Mouse (Mus musculus): ENCODE data around the gene Cyba. TPM values are rescaled to one million over a fixed set of nuclear protein-coding genes. Genes with fewer than 3 reads are reported as not detected.

The Cyba gene
- polyA plus RNA-seq, 1 experiment from 2014 or later: 51.4 TPM

GRCm38 (mm10) chr8:122430646-122431045 lies 2.1 kb downstream of the Cyba start:
- WGBS: 81% methylated on average over 3 of the region's 3 CpGs
- H3K36me3 ChIP-seq: peaks cover 26% of the 10 kb centered on the region
- H3K4me1 ChIP-seq (replicated peaks): peaks cover 19% of the 10 kb centered on the region
- no peak overlapping the region for H3K4me3 ChIP-seq
- no peak overlapping the region for H3K9ac ChIP-seq
- H3K4me2 ChIP-seq: no peak overlapping the region
- no peak for ATAC-seq (ENCODE audit: low read depth)
- H3K9me3 ChIP-seq: no peaks in the 10 kb centered on the region
- H3K27ac ChIP-seq (replicated peaks): no peak overlapping the region
- no peaks in the 10 kb centered on the region; the same call in 1 of the 2 replicates for H3K27me3 ChIP-seq

GRCm38 (mm10) chr8:122430058-122430636 lies 2.6 kb downstream of the Cyba start:
- Histone ChIP-seq H3K27ac (replicated peaks) (no peak overlapping the region), H3K9me3 (no peaks in the 10 kb centered on the region), H3K9ac (no peak overlapping the region), H3K4me2 (no peak overlapping the region), H3K4me1 (replicated peaks) (peaks cover 19% of the 10 kb centered on the region), H3K36me3 (peaks cover 21% of the 10 kb centered on the region), H3K27me3 (no peaks in the 10 kb centered on the region; the same call in 1 of the 2 replicates), H3K4me3 (no peak overlapping the region)
- WGBS: 85% methylated on average over 10 of the region's 10 CpGs
- no peak for ATAC-seq (ENCODE audit: low read depth)

GRCm38 (mm10) chr8:122428163-122428562 lies 4.6 kb downstream of the Cyba start:
- Histone ChIP-seq H3K27me3 (no peaks in the 10 kb centered on the region), H3K9me3 (no peaks in the 10 kb centered on the region), H3K9ac (no peak overlapping the region), H3K4me1 (replicated peaks) (peaks cover 18% of the 10 kb centered on the region), H3K36me3 (peaks cover 2% of the 10 kb centered on the region; the same call in 1 of the 2 replicates), H3K27ac (replicated peaks) (no peak overlapping the region), H3K4me2 (no peak overlapping the region), H3K4me3 (no peak overlapping the region)
- 88% methylated on average over 9 of the region's 9 CpGs for WGBS
- ATAC-seq (ENCODE audit: low read depth): no peak

GRCm38 (mm10) chr8:122427607-122428006 lies 5.1 kb downstream of the Cyba start:
- WGBS: 89% methylated on average over 7 of the region's 7 CpGs
- Histone ChIP-seq H3K27me3 (no peaks in the 10 kb centered on the region), H3K4me2 (no peak overlapping the region), H3K4me1 (replicated peaks) (peaks cover 12% of the 10 kb centered on the region), H3K36me3 (no peaks in the 10 kb centered on the region), H3K9ac (no peak overlapping the region), H3K27ac (replicated peaks) (no peak overlapping the region), H3K9me3 (no peaks in the 10 kb centered on the region), H3K4me3 (no peak overlapping the region)
- ATAC-seq (ENCODE audit: low read depth): no peak

- H3K4me3 ChIP-seq: no peak overlapping the region
- H3K4me2 ChIP-seq: no peak overlapping the region
- no peaks in the 10 kb centered on the region for H3K27me3 ChIP-seq
- ATAC-seq (ENCODE audit: low read depth): no peak
- 81% methylated on average over 9 of the region's 9 CpGs for WGBS
- H3K4me1 ChIP-seq (replicated peaks): no peaks in the 10 kb centered on the region
- no peak overlapping the region for H3K27ac ChIP-seq (replicated peaks)
- H3K9me3 ChIP-seq: no peaks in the 10 kb centered on the region
- no peaks in the 10 kb centered on the region for H3K36me3 ChIP-seq
- no peak overlapping the region for H3K9ac ChIP-seq
Measured at GRCm38 (mm10) chr8:122426145-122426544, 6.6 kb downstream of the Cyba start.

- Histone ChIP-seq H3K4me2 (no peak overlapping the region), H3K9ac (no peak overlapping the region)
- 62% methylated on average over 5 of the region's 5 CpGs for WGBS
Measured at GRCm38 (mm10) chr8:122423659-122424058, 9.1 kb downstream of the Cyba start.

GRCm38 (mm10) chr8:122423217-122423616 lies 9.5 kb downstream of the Cyba start:
- no peaks in the 10 kb centered on the region for H3K4me1 ChIP-seq (replicated peaks)
- no peak overlapping the region for H3K27ac ChIP-seq (replicated peaks)
- WGBS: 84% methylated on average over 24 of the region's 24 CpGs
- H3K4me3 ChIP-seq: no peak overlapping the region
- no peak for ATAC-seq (ENCODE audit: low read depth)
- peaks cover 10% of the 10 kb centered on the region for H3K36me3 ChIP-seq
- no peak overlapping the region for H3K4me2 ChIP-seq
- H3K27me3 ChIP-seq: no peaks in the 10 kb centered on the region
- H3K9me3 ChIP-seq: no peaks in the 10 kb centered on the region
- no peak overlapping the region for H3K9ac ChIP-seq

More at GRCm38 (mm10) chr8:122423659-122424058, 9.1 kb downstream of the Cyba start:
- H3K27ac ChIP-seq (replicated peaks): no peak overlapping the region
- H3K4me1 ChIP-seq (replicated peaks): no peaks in the 10 kb centered on the region
- H3K27me3 ChIP-seq: no peaks in the 10 kb centered on the region
- no peaks in the 10 kb centered on the region for H3K9me3 ChIP-seq
- ATAC-seq (ENCODE audit: low read depth): no peak
- no peak overlapping the region for H3K4me3 ChIP-seq
- H3K36me3 ChIP-seq: peaks cover 6% of the 10 kb centered on the region

- Histone ChIP-seq H3K9me3 (no peaks in the 10 kb centered on the region), H3K4me2 (no peak within 1 kb of the TSS), H3K4me3 (no peak within 1 kb of the TSS), H3K27ac (replicated peaks) (no peak within 1 kb of the TSS), H3K27me3 (no peaks in the 10 kb centered on the region), H3K36me3 (peaks cover 25% of the 10 kb centered on the region), H3K9ac (no peak within 1 kb of the TSS), H3K4me1 (replicated peaks) (no peaks in the 10 kb centered on the region)
- ATAC-seq (ENCODE audit: low read depth): no peak
- 88% methylated on average over 14 of the region's 14 CpGs for WGBS
Measured at GRCm38 (mm10) chr8:122421376-122422070, 11.2 kb downstream of the Cyba start, which contains the start of gene Il17c. TSS of gene Il17c (plus strand) at chr8:122422020.

GRCm38 (mm10) chr8:122419881-122420555 lies 12.7 kb downstream of the Cyba start:
- Histone ChIP-seq H3K36me3 (peaks cover 40% of the 10 kb centered on the region), H3K9ac (no peak overlapping the region), H3K4me1 (replicated peaks) (no peaks in the 10 kb centered on the region), H3K4me3 (no peak overlapping the region), H3K27ac (replicated peaks) (no peak overlapping the region), H3K9me3 (no peaks in the 10 kb centered on the region), H3K27me3 (no peaks in the 10 kb centered on the region), H3K4me2 (no peak overlapping the region)
- 72% methylated on average over 9 of the region's 9 CpGs for WGBS
- ATAC-seq (ENCODE audit: low read depth): no peak

- ATAC-seq (ENCODE audit: low read depth): no peak
- WGBS: 89% methylated on average over 6 of the region's 6 CpGs
- H3K36me3 ChIP-seq: peaks cover 85% of the 10 kb centered on the region
Measured at GRCm38 (mm10) chr8:122415554-122415953, 17.2 kb downstream of the Cyba start.

GRCm38 (mm10) chr8:122414311-122414710 lies 18.4 kb downstream of the Cyba start:
- Histone ChIP-seq H3K27ac (replicated peaks) (no peak overlapping the region), H3K4me2 (no peak overlapping the region), H3K36me3 (peaks cover 97% of the 10 kb centered on the region), H3K9ac (no peak overlapping the region), H3K4me3 (no peak overlapping the region), H3K9me3 (no peaks in the 10 kb centered on the region), H3K4me1 (replicated peaks) (no peaks in the 10 kb centered on the region), H3K27me3 (no peaks in the 10 kb centered on the region)
- WGBS: 85% methylated on average over 9 of the region's 9 CpGs
- no peak for ATAC-seq (ENCODE audit: low read depth)

More at GRCm38 (mm10) chr8:122415554-122415953, 17.2 kb downstream of the Cyba start:
- Histone ChIP-seq H3K27ac (replicated peaks) (no peak overlapping the region), H3K4me2 (no peak overlapping the region), H3K9ac (no peak overlapping the region), H3K9me3 (no peaks in the 10 kb centered on the region), H3K4me1 (replicated peaks) (no peaks in the 10 kb centered on the region), H3K27me3 (no peaks in the 10 kb centered on the region), H3K4me3 (no peak overlapping the region)

- no peak overlapping the region for H3K9ac ChIP-seq
- H3K4me1 ChIP-seq (replicated peaks): no peaks in the 10 kb centered on the region
- no peaks in the 10 kb centered on the region for H3K27me3 ChIP-seq
- no peak overlapping the region for H3K4me3 ChIP-seq
- no peaks in the 10 kb centered on the region for H3K9me3 ChIP-seq
- H3K27ac ChIP-seq (replicated peaks): no peak overlapping the region
- H3K4me2 ChIP-seq: no peak overlapping the region
- 95% methylated on average over 7 of the region's 7 CpGs for WGBS
- H3K36me3 ChIP-seq: peaks cover 99% of the 10 kb centered on the region
- no peak for ATAC-seq (ENCODE audit: low read depth)
Measured at GRCm38 (mm10) chr8:122407678-122408077, 25.1 kb downstream of the Cyba start.
